ENCODE assay signal across 8 mouse cellular contexts in the genomic region with DNA sequence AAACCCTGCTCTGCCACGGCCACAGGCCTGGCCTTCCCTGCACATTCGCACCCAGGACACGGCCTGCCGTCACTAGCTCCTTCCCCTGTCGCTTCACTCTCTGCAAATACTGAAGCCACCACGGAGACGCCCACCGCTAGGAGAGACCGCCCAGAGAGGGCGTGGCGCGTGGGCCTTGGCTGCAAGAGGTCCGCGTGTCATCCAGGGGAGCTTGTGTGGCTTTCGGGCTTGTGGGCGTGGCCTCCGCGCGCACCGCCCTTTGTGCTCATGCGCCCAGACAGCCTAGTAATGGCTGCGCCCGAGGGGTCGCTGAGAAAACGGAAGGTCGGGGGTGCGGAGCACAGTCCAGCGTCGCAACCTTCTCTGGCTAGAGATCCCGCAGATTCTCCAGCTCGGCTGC. TPM values are rescaled to one million over a fixed set of nuclear protein-coding genes. Genes with fewer than 3 reads are reported as not detected.
DNase-seq lines count a peak whose midpoint lies in the region; ATAC-seq lines count a peak whose summit lies in the region.

Gene Lmf1, plus strand, starts transcription at position 166 of the 400 bp plus-strand sequence.

- H3K27me3 ChIP-seq in intestine, embryonic 14.5 days (replicated peaks; ENCODE audit: control insufficient read depth, insufficient read depth, low read length) = no peaks in the 10 kb centered on the region

- H3K9me3 ChIP-seq in intestine, embryonic 14.5 days (ENCODE audit: control insufficient read depth, low read length) = no peaks in the 10 kb centered on the region

- peak within 1 kb of the TSS; percentile 96 for H3K4me2 ChIP-seq in intestine, embryonic 14.5 days (ENCODE audit: low read length)

- intact Hi-C loops in gastrocnemius, postnatal 14 days (cut with DNase I; ENCODE audit: low total_unique reads) = no loop called here
- intact Hi-C loops in left cerebral cortex, postnatal 14 days (cut with DNase I) = no loop called here

- peak within 1 kb of the TSS; percentile 81 for H3K9ac ChIP-seq in intestine, embryonic 14.5 days (ENCODE audit: low read length)

- peak; percentile 97 to 99 for DNase-seq in adrenal gland, adult (ENCODE audit: inconsistent age in 2 of 2, low spot score in 1 of 2)
- DNase-seq in embryo, embryonic 10.5 days (ENCODE audit: low spot score) = peak; percentile 98
- DNase-seq in gastrocnemius, postnatal 14 days = peak; percentile 97
- peak; percentile 95 for DNase-seq in intestine, embryonic 14.5 days (ENCODE audit: low spot score)
- peak; percentile 95 to 96 for DNase-seq in left cerebral cortex, postnatal 14 days (ENCODE audit: low spot score in 2 of 2)
- peak; percentile 97 for DNase-seq in mesoderm, embryonic 11.5 days (ENCODE audit: low read depth, low spot score)
- peak; percentile 96 for DNase-seq in right cerebral cortex, postnatal 36 days (ENCODE audit: low spot score in 2 of 2)
- DNase-seq in yolk sac, embryonic 10.5 days (ENCODE audit: low spot score) = peak; percentile 96

- ATAC-seq in intestine, embryonic 14.5 days (replicated peaks; ENCODE audit: low FRiP score, low TSS enrichment, low read depth) = peak; percentile 97

- WGBS in intestine, embryonic 14.5 days = under 1% methylated on average over 31 of the region's 31 CpGs

- peaks cover 11% of the 10 kb centered on the region for H3K4me1 ChIP-seq in intestine, embryonic 14.5 days (replicated peaks; ENCODE audit: control insufficient read depth, insufficient read depth, low read length)

- no peaks in the 10 kb centered on the region for H3K36me3 ChIP-seq in intestine, embryonic 14.5 days (ENCODE audit: control insufficient read depth, insufficient read depth, low read length)

- peak within 1 kb of the TSS; percentile 43; the same call in 1 of the 2 replicates for H3K27ac ChIP-seq in intestine, embryonic 14.5 days (ENCODE audit: low read depth)

- H3K4me3 ChIP-seq in intestine, embryonic 14.5 days (ENCODE audit: low read depth, low read length) = peak within 1 kb of the TSS; percentile 78

RNA-seq across cellular contexts. Expression of gene Lmf1, which starts in this region (rescaled TPM):
- 10 to 100 TPM; 13.1 to 13.8 TPM for total RNA-seq in gastrocnemius, postnatal 14 days (2021)
- polyA plus RNA-seq in intestine, embryonic 14.5 days (2014; fragmentation: Nextera tagmentation; extraction: Ambion mirVana) = 31.3 and 33.5 TPM in 2 replicates
- 10 to 100 TPM; 22.1 to 23.4 TPM for total RNA-seq in left cerebral cortex, postnatal 14 days (2021)

Comparison
In these comparisons a context has a peak if more than half of its experiments do, and no peak if none do; other contexts are left out.
1. Peak in every context shown above with its lines: DNase-seq, ATAC-seq, H3K4me3 ChIP-seq and H3K27ac ChIP-seq.